Mouse (Mus musculus): ENCODE measurements around the gene Zfp456. TPM values are rescaled to one million over a fixed set of nuclear protein-coding genes. Genes with fewer than 3 reads are reported as not detected.
A peak's percentile ranks its signal among the peaks of the same experiment; 100 is the strongest.

The Zfp456 gene
- total and polyA plus RNA-seq, 2 experiments from 2014 or later, result 0.19 to 1.2 TPM

GRCm38 (mm10) chr13:67343422-67343821, 32.2 kb downstream of the Zfp456 start:
- H3K36me3 ChIP-seq (ENCODE audit: insufficient read depth, low read length), result no peaks in the 10 kb centered on the region
- no peak overlapping the region for H3K9ac ChIP-seq (replicated peaks; ENCODE audit: low read length, poor library complexity, severe bottlenecking)
- 82% methylated on average over 2 of the region's 2 CpGs for WGBS
- no peaks in the 10 kb centered on the region for H3K9me3 ChIP-seq (ENCODE audit: low read length)
- DNase-seq (ENCODE audit: low spot score) (no peak), ATAC-seq (ENCODE audit: low FRiP score) (no peak)
- H3K4me2 ChIP-seq (ENCODE audit: low read depth, low read length, poor library complexity, severe bottlenecking), result no peak overlapping the region
- H3K27me3 ChIP-seq (ENCODE audit: insufficient read depth, low read length), result no peaks in the 10 kb centered on the region
- no peak overlapping the region for H3K27ac ChIP-seq (ENCODE audit: low read depth, low read length)
- no peaks in the 10 kb centered on the region for H3K4me1 ChIP-seq (ENCODE audit: insufficient read depth, low read length)
- no peak for TF ChIP-seq CTCF (IDR thresholded peaks at IDR 0.05)
- no peak overlapping the region for H3K4me3 ChIP-seq (ENCODE audit: low read depth, low read length)

- H3K9me3 ChIP-seq (ENCODE audit: low read length), result no peaks in the 10 kb centered on the region
- H3K4me1 ChIP-seq (ENCODE audit: insufficient read depth, low read length), result peaks cover 3% of the 10 kb centered on the region; the same call in 1 of the 2 replicates
- peak overlapping the region; percentile 59 for H3K4me2 ChIP-seq (ENCODE audit: low read depth, low read length, poor library complexity, severe bottlenecking)
- peak overlapping the region; percentile 50 for H3K4me3 ChIP-seq (ENCODE audit: low read depth, low read length)
- no peak for TF ChIP-seq CTCF (IDR thresholded peaks at IDR 0.05)
- 60% methylated on average over 1 of the region's 1 CpGs for WGBS
- DNase-seq (ENCODE audit: low spot score), result no peak
- no peaks in the 10 kb centered on the region for H3K27me3 ChIP-seq (ENCODE audit: insufficient read depth, low read length)
- ATAC-seq (ENCODE audit: low FRiP score), result peak; percentile 5; the same call in 1 of the 2 replicates
- no peaks in the 10 kb centered on the region for H3K36me3 ChIP-seq (ENCODE audit: insufficient read depth, low read length)
- no peak overlapping the region for H3K27ac ChIP-seq (ENCODE audit: low read depth, low read length)
- peak overlapping the region; percentile 62 for H3K9ac ChIP-seq (replicated peaks; ENCODE audit: low read length, poor library complexity, severe bottlenecking)
Observed at GRCm38 (mm10) chr13:67332877-67333276, 42.7 kb downstream of the Zfp456 start.

GRCm38 (mm10) chr13:67332019-67332724, 43.4 kb downstream of the Zfp456 start, which contains the start of gene Zfp595:
Gene Zfp595 (minus strand): TSS chr13:67332570.
- Histone ChIP-seq H3K27ac (ENCODE audit: low read depth, low read length) (no peak within 1 kb of the TSS), H3K36me3 (ENCODE audit: insufficient read depth, low read length) (no peaks in the 10 kb centered on the region), H3K27me3 (ENCODE audit: insufficient read depth, low read length) (no peaks in the 10 kb centered on the region), H3K9ac (replicated peaks; ENCODE audit: low read length, poor library complexity, severe bottlenecking) (peak within 1 kb of the TSS; percentile 62), H3K9me3 (ENCODE audit: low read length) (no peaks in the 10 kb centered on the region), H3K4me2 (ENCODE audit: low read depth, low read length, poor library complexity, severe bottlenecking) (peak within 1 kb of the TSS; percentile 59), H3K4me1 (ENCODE audit: insufficient read depth, low read length) (peaks cover 3% of the 10 kb centered on the region; the same call in 1 of the 2 replicates), H3K4me3 (ENCODE audit: low read depth, low read length) (peak within 1 kb of the TSS; percentile 50)
- DNase-seq (ENCODE audit: low spot score) (peak; percentile 92), ATAC-seq (ENCODE audit: low FRiP score) (peak; percentile 91)
- 12% methylated on average over 17 of the region's 17 CpGs for WGBS
- peak; percentile 74 for TF ChIP-seq CTCF (IDR thresholded peaks at IDR 0.05)

Other genes starting within 250 kb of the Zfp456 start
- 2.5 and 9.4 TPM in 2 replicates for gene Rsl1, start 202.6 kb downstream of the Zfp456 start, total RNA-seq (2014; rRNA removed)
- 2.3 and 3.4 TPM in 2 replicates for gene Rsl1, start 202.6 kb downstream of the Zfp456 start, polyA plus RNA-seq (2015; fragmentation: Nextera tagmentation; extraction: Ambion mirVana)
- gene Zfp455, start 181.3 kb downstream of the Zfp456 start, total RNA-seq (2014; rRNA removed), result 2.6 and 4.0 TPM in 2 replicates
- gene Zfp455, start 181.3 kb downstream of the Zfp456 start, polyA plus RNA-seq (2015; fragmentation: Nextera tagmentation; extraction: Ambion mirVana), result 0.83 and 1.6 TPM in 2 replicates
- 13.0 and 15.7 TPM in 2 replicates for gene Zfp458, start 97.3 kb downstream of the Zfp456 start, total RNA-seq (2014; rRNA removed)
- 3.6 and 3.7 TPM in 2 replicates for gene Zfp458, start 97.3 kb downstream of the Zfp456 start, polyA plus RNA-seq (2015; fragmentation: Nextera tagmentation; extraction: Ambion mirVana)
- 1.3 and 2.8 TPM in 2 replicates for gene Zfp457, start 69.3 kb downstream of the Zfp456 start, total RNA-seq (2014; rRNA removed)
- 0.44 and 0.49 TPM in 2 replicates for gene Zfp457, start 69.3 kb downstream of the Zfp456 start, polyA plus RNA-seq (2015; fragmentation: Nextera tagmentation; extraction: Ambion mirVana)
- 2.5 and 2.6 TPM in 2 replicates for gene Zfp595, start 43.2 kb downstream of the Zfp456 start, total RNA-seq (2014; rRNA removed)
- gene Zfp595, start 43.2 kb downstream of the Zfp456 start, polyA plus RNA-seq (2015; fragmentation: Nextera tagmentation; extraction: Ambion mirVana), result 0.48 and 0.60 TPM in 2 replicates
- gene Gm28044, start 15.3 kb downstream of the Zfp456 start, total RNA-seq (2014; rRNA removed), result not detected in 2 replicates
- gene Gm28044, start 15.3 kb downstream of the Zfp456 start, polyA plus RNA-seq (2015; fragmentation: Nextera tagmentation; extraction: Ambion mirVana), result not detected in 2 replicates
- 0.71 and 1.3 TPM in 2 replicates for gene Zfp953, start 15.2 kb downstream of the Zfp456 start, total RNA-seq (2014; rRNA removed)
- 0.13 and 0.22 TPM in 2 replicates for gene Zfp953, start 15.2 kb downstream of the Zfp456 start, polyA plus RNA-seq (2015; fragmentation: Nextera tagmentation; extraction: Ambion mirVana)
- 2.9 TPM in 1 of 2 replicates, not detected in the other for gene Gm28041, start 77 bp downstream of the Zfp456 start, total RNA-seq (2014; rRNA removed)
- not detected in 2 replicates for gene Gm28041, start 77 bp downstream of the Zfp456 start, polyA plus RNA-seq (2015; fragmentation: Nextera tagmentation; extraction: Ambion mirVana)
- gene Zfp429, start 24.0 kb upstream of the Zfp456 start, total RNA-seq (2014; rRNA removed), result 1.7 and 2.5 TPM in 2 replicates
- gene Zfp429, start 24.0 kb upstream of the Zfp456 start, polyA plus RNA-seq (2015; fragmentation: Nextera tagmentation; extraction: Ambion mirVana), result 0.89 and 1.1 TPM in 2 replicates
- 1.3 and 6.0 TPM in 2 replicates for gene Zfp459, start 45.6 kb upstream of the Zfp456 start, total RNA-seq (2014; rRNA removed)
- 1.2 and 1.3 TPM in 2 replicates for gene Zfp459, start 45.6 kb upstream of the Zfp456 start, polyA plus RNA-seq (2015; fragmentation: Nextera tagmentation; extraction: Ambion mirVana)
- 4.7 and 6.4 TPM in 2 replicates for gene Zfp874a, start 75.8 kb upstream of the Zfp456 start, total RNA-seq (2014; rRNA removed)
- gene Zfp874a, start 75.8 kb upstream of the Zfp456 start, polyA plus RNA-seq (2015; fragmentation: Nextera tagmentation; extraction: Ambion mirVana), result 3.9 and 4.4 TPM in 2 replicates
- gene Zfp874b, start 108.4 kb upstream of the Zfp456 start, total RNA-seq (2014; rRNA removed), result 6.3 and 12.0 TPM in 2 replicates
- gene Zfp874b, start 108.4 kb upstream of the Zfp456 start, polyA plus RNA-seq (2015; fragmentation: Nextera tagmentation; extraction: Ambion mirVana), result 2.3 and 2.5 TPM in 2 replicates
- 3.8 and 6.5 TPM in 2 replicates for gene Zfp58, start 124.7 kb upstream of the Zfp456 start, total RNA-seq (2014; rRNA removed)
- gene Zfp58, start 124.7 kb upstream of the Zfp456 start, polyA plus RNA-seq (2015; fragmentation: Nextera tagmentation; extraction: Ambion mirVana), result 4.1 and 4.4 TPM in 2 replicates
- gene Gm26965, start 150.3 kb upstream of the Zfp456 start, total RNA-seq (2014; rRNA removed), result 0.27 TPM in 1 of 2 replicates, not detected in the other
- gene Gm26965, start 150.3 kb upstream of the Zfp456 start, polyA plus RNA-seq (2015; fragmentation: Nextera tagmentation; extraction: Ambion mirVana), result 0.20 TPM in 1 of 2 replicates, not detected in the other
- 35.8 and 36.8 TPM in 2 replicates for gene Zfp87, start 150.4 kb upstream of the Zfp456 start, total RNA-seq (2014; rRNA removed)
- 26.2 and 31.9 TPM in 2 replicates for gene Zfp87, start 150.4 kb upstream of the Zfp456 start, polyA plus RNA-seq (2015; fragmentation: Nextera tagmentation; extraction: Ambion mirVana)
- 21.7 and 22.5 TPM in 2 replicates for gene Zfp748, start 178.0 kb upstream of the Zfp456 start, total RNA-seq (2014; rRNA removed)
- 7.1 and 8.1 TPM in 2 replicates for gene Zfp748, start 178.0 kb upstream of the Zfp456 start, polyA plus RNA-seq (2015; fragmentation: Nextera tagmentation; extraction: Ambion mirVana)
- gene Zfp729b, start 233.9 kb upstream of the Zfp456 start, total RNA-seq (2014; rRNA removed), result 9.4 and 11.6 TPM in 2 replicates
- gene Zfp729b, start 233.9 kb upstream of the Zfp456 start, polyA plus RNA-seq (2015; fragmentation: Nextera tagmentation; extraction: Ambion mirVana), result 3.4 and 4.1 TPM in 2 replicates

Measured in midbrain, postnatal 0 days (tissue).